Mouse (Mus musculus): ENCODE data around the gene Abcg8.

Gene Abcg8

GRCm38 (mm10) chr17:84665053-84665452 lies 11.0 kb upstream of the Abcg8 start:
- no peak for DNase-seq

GRCm38 (mm10) chr17:84665691-84666090 lies 10.4 kb upstream of the Abcg8 start:
- peak; percentile 45 for DNase-seq

- no peak for DNase-seq
These were observed 8.3 kb upstream of the Abcg8 start for GRCm38 (mm10) chr17:84667848-84668247.

- peak; percentile 67 for DNase-seq
These were observed 3.4 kb upstream of the Abcg8 start for GRCm38 (mm10) chr17:84672376-84673369.

- DNase-seq = no peak
These were observed 2.1 kb upstream of the Abcg8 start for GRCm38 (mm10) chr17:84674048-84674447.

GRCm38 (mm10) chr17:84675204-84675603 lies 898 bp upstream of the Abcg8 start:
- DNase-seq = no peak

GRCm38 (mm10) chr17:84677595-84677994 lies 1.5 kb downstream of the Abcg8 start:
- DNase-seq = no peak

GRCm38 (mm10) chr17:84681670-84682069 lies 5.6 kb downstream of the Abcg8 start:
- no peak for DNase-seq

GRCm38 (mm10) chr17:84682734-84683717 lies 6.9 kb downstream of the Abcg8 start, which contains the start of gene Abcg5:
Abcg5 (minus strand) TSS chr17:84683011.
- DNase-seq = no peak

GRCm38 (mm10) chr17:84684284-84684683 lies 8.2 kb downstream of the Abcg8 start:
- no peak for DNase-seq

GRCm38 (mm10) chr17:84685286-84685685 lies 9.2 kb downstream of the Abcg8 start:
- DNase-seq = no peak

GRCm38 (mm10) chr17:84687994-84688393 lies 11.9 kb downstream of the Abcg8 start:
- no peak for DNase-seq

- DNase-seq = no peak
These were observed 12.7 kb downstream of the Abcg8 start for GRCm38 (mm10) chr17:84688834-84689233.

GRCm38 (mm10) chr17:84689316-84689715 lies 13.2 kb downstream of the Abcg8 start:
- no peak for DNase-seq

- DNase-seq = no peak
These were observed 14.0 kb downstream of the Abcg8 start for GRCm38 (mm10) chr17:84690111-84690510.

GRCm38 (mm10) chr17:84693741-84694140 lies 17.6 kb downstream of the Abcg8 start:
- no peak for DNase-seq

GRCm38 (mm10) chr17:84696537-84696936 lies 20.4 kb downstream of the Abcg8 start:
- DNase-seq = peak; percentile 35

GRCm38 (mm10) chr17:84698727-84699126 lies 22.6 kb downstream of the Abcg8 start:
- DNase-seq = peak; percentile 71

GRCm38 (mm10) chr17:84707407-84707806 lies 31.3 kb downstream of the Abcg8 start:
- DNase-seq = no peak

GRCm38 (mm10) chr17:84708818-84709217 lies 32.7 kb downstream of the Abcg8 start:
- no peak for DNase-seq

- DNase-seq = no peak
These were observed 33.3 kb downstream of the Abcg8 start for GRCm38 (mm10) chr17:84709403-84709851.

GRCm38 (mm10) chr17:84713563-84714164 lies 37.6 kb downstream of the Abcg8 start:
- DNase-seq = no peak

- DNase-seq = no peak
These were observed 38.8 kb downstream of the Abcg8 start for GRCm38 (mm10) chr17:84714930-84715329.
